Mouse (Mus musculus) liver, embryonic 14.5 days (tissue): Measurements from ENCODE around the gene Tmem143.

ENCODE experiments used
- CTCF ChIP-seq: IDR thresholded peaks from 2 replicates; pipeline ENCODE4 v1.5.1; 2016; ENCODE audit warnings: antibody characterized with exemption, low read depth, control low read depth
- EP300 ChIP-seq: IDR thresholded peaks from 2 replicates; pipeline ENCODE4 v1.6.1; 2016; ENCODE audit warnings: antibody characterized with exemption, low read depth

DNA sequence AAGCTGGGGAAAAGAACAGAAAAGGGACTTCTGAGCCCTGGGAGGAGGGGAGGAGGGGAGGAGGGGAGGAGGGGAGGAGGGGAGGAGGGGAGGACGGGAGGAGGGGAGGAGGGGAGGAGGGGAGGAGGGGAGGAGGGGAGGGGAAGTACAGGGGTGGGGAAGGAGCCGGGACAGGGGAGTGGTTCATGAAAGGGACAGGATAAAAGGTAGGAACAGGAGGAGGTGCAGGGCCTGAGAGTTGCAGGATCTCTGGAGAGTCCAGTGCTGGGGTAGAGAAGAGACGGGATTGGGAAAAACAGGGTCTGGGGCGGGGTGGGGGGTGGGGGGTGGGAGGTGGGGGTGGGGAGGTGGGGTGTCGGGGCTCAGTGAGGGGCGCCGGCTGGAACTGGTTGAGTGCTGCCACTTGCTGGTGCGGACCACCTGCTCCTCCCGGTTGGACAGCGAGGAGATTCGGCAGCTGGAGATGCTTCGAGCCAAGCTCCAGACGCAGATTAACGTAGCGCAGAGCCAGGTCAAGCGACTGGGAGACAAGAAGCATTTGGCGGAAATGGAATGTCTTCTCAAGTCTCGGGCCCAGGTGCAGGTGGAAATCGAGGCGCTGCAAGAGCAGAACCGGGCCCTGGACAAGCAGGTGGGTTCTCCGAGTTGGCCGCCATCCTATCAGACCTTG, 32.0 kb downstream of the Tmem143 start:
- TF ChIP-seq CTCF: no peak
- no peak for TF ChIP-seq EP300
